Mouse (Mus musculus): Measurements from ENCODE around the gene Skap1.
"Not testable (repeated sequence)": the region's sequence is repeated elsewhere in the genome, so short reads cannot be mapped to it uniquely, and the experiment has no call there.

Skap1 gene

GRCm38 (mm10) chr11:96694774-96695173 is 230.4 kb downstream of the Skap1 start:
- DNase-seq (ENCODE audit: low spot score in 2 of 2): no peak

GRCm38 (mm10) chr11:96696168-96696727 is 231.9 kb downstream of the Skap1 start:
- no peak for DNase-seq (ENCODE audit: low spot score in 2 of 2)

GRCm38 (mm10) chr11:96696842-96697455 is 232.6 kb downstream of the Skap1 start:
- DNase-seq (ENCODE audit: low spot score in 2 of 2): peak; percentile 20 to 22

GRCm38 (mm10) chr11:96697467-96697866 is 233.1 kb downstream of the Skap1 start:
- no peak for DNase-seq (ENCODE audit: low spot score in 2 of 2)

- DNase-seq (ENCODE audit: low spot score in 2 of 2): no peak
These were observed 239.4 kb downstream of the Skap1 start for GRCm38 (mm10) chr11:96703813-96704212.

- DNase-seq (ENCODE audit: low spot score in 2 of 2): no peak
These were observed 246.9 kb downstream of the Skap1 start for GRCm38 (mm10) chr11:96711268-96711667.

- no peak for DNase-seq (ENCODE audit: low spot score in 2 of 2)
These were observed 247.3 kb downstream of the Skap1 start for GRCm38 (mm10) chr11:96711670-96712069.

GRCm38 (mm10) chr11:96713210-96714005 is 249.0 kb downstream of the Skap1 start:
- no peak for DNase-seq (ENCODE audit: low spot score in 2 of 2)

- DNase-seq (ENCODE audit: low spot score in 2 of 2): no peak
These were observed 249.6 kb downstream of the Skap1 start for GRCm38 (mm10) chr11:96714011-96714410.

- DNase-seq (ENCODE audit: low spot score in 2 of 2): not testable (repeated sequence)
These were observed 250.8 kb downstream of the Skap1 start for GRCm38 (mm10) chr11:96715168-96715567.

- DNase-seq (ENCODE audit: low spot score in 2 of 2): no peak
These were observed 254.2 kb downstream of the Skap1 start for GRCm38 (mm10) chr11:96718609-96719008.

GRCm38 (mm10) chr11:96725833-96726232 is 261.4 kb downstream of the Skap1 start:
- DNase-seq (ENCODE audit: low spot score in 2 of 2): no peak

- no peak for DNase-seq (ENCODE audit: low spot score in 2 of 2)
These were observed 264.2 kb downstream of the Skap1 start for GRCm38 (mm10) chr11:96728577-96728976.

GRCm38 (mm10) chr11:96729462-96729861 is 265.1 kb downstream of the Skap1 start:
- DNase-seq (ENCODE audit: low spot score in 2 of 2): no peak

- no peak for DNase-seq (ENCODE audit: low spot score in 2 of 2)
These were observed 265.9 kb downstream of the Skap1 start for GRCm38 (mm10) chr11:96730327-96730726.

GRCm38 (mm10) chr11:96732657-96733056 is 268.3 kb downstream of the Skap1 start:
- no peak for DNase-seq (ENCODE audit: low spot score in 2 of 2)

- no peak for DNase-seq (ENCODE audit: low spot score in 2 of 2)
These were observed 271.5 kb downstream of the Skap1 start for GRCm38 (mm10) chr11:96735908-96736307.

GRCm38 (mm10) chr11:96736361-96736760 is 272.0 kb downstream of the Skap1 start:
- DNase-seq (ENCODE audit: low spot score in 2 of 2): no peak

GRCm38 (mm10) chr11:96737673-96738471 is 273.5 kb downstream of the Skap1 start:
- DNase-seq (ENCODE audit: low spot score in 2 of 2): no peak

GRCm38 (mm10) chr11:96740796-96741195 is 276.4 kb downstream of the Skap1 start:
- DNase-seq (ENCODE audit: low spot score in 2 of 2): no peak

- DNase-seq (ENCODE audit: low spot score in 2 of 2): no peak
These were observed 277.6 kb downstream of the Skap1 start for GRCm38 (mm10) chr11:96741995-96742394.

- no peak for DNase-seq (ENCODE audit: low spot score in 2 of 2)
These were observed 278.6 kb downstream of the Skap1 start for GRCm38 (mm10) chr11:96743000-96743399.

Measured in thymus, postnatal 10 days (tissue).